Mouse (Mus musculus) ES-Bruce4 (cell line): ENCODE data around the gene Prickle2.

Experiments used
- CTCF ChIP-seq: IDR thresholded peaks from one replicate; pipeline ENCODE4 v1.8.1; 2011; ENCODE audit warnings: low read depth, low read length
- EP300 ChIP-seq: IDR thresholded peaks from 2 replicates; pipeline ENCODE4 v1.6.1; 2011; ENCODE audit warnings: low read depth, low read length; ENCODE audit not compliant: insufficient read depth

DNA sequence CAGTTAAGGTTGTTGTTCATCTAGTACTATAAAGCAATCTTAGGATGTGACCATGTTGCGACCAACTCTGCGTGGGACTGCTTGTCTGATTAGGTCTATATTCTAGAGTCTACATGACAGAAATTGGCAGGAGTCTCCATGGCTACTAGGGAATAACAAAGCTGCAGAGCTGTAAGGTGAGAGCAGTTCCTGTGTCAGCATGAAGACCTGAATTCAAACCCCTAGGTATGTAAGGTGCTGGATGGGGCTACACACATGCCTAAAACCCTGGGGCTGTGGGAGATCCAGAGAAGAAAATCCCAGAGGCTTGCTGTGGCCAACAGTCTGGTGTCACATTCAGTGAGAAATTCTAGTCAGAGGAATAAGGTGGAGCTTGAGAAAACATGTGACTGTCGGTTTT is 78.2 kb downstream of the Prickle2 start:
- TF ChIP-seq EP300 (no peak), CTCF (no peak)
